Mouse (Mus musculus): ENCODE data around the gene Gm49380. TPM values are rescaled to one million over a fixed set of nuclear protein-coding genes. Genes with fewer than 3 reads are reported as not detected.

Gene Gm49380
- total RNA-seq, 2 experiments from 2014 or later, result 0.51 TPM; not detected in 1

GRCm38 (mm10) chr9:44088877-44089608, 24.3 kb downstream of the Gm49380 start:
- no peak for DNase-seq

DNA sequence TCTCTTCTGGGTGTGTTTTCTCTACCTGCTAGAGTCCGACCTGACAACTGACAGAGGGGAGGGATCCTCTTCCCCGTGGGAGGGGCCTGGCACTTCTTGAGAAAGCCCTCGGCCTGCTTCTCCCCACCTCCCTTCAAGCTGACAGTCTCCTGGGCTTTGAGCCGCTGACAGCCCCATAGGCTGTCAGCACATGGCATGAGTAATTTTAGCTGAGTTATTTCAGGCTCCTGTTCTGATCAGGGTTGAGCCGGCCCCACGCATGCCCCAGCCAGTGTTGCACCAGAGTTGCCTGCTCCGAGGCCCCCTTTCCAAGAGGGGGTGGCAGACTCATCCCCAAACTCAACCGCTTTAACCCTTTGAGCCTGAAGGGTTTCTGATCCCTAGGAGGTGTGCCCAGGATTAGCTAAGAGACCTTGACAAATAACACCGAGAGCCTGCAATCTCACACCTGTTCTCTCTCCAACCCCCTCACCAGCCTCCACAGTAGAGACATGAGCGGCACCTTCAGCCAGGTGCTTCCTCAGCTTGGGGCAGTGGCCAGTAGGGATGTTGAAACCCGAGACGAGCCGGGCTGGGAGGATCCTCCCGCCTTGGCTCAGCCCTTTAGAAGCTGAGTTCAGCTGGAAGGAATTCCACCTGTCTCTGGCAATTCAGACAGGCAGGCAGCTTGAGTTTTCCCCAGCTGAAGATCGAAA, 25.4 kb downstream of the Gm49380 start:
- DNase-seq, result peak; percentile 57

- no peak for DNase-seq
These were observed 26.3 kb downstream of the Gm49380 start for GRCm38 (mm10) chr9:44086960-44087359.

DNA sequence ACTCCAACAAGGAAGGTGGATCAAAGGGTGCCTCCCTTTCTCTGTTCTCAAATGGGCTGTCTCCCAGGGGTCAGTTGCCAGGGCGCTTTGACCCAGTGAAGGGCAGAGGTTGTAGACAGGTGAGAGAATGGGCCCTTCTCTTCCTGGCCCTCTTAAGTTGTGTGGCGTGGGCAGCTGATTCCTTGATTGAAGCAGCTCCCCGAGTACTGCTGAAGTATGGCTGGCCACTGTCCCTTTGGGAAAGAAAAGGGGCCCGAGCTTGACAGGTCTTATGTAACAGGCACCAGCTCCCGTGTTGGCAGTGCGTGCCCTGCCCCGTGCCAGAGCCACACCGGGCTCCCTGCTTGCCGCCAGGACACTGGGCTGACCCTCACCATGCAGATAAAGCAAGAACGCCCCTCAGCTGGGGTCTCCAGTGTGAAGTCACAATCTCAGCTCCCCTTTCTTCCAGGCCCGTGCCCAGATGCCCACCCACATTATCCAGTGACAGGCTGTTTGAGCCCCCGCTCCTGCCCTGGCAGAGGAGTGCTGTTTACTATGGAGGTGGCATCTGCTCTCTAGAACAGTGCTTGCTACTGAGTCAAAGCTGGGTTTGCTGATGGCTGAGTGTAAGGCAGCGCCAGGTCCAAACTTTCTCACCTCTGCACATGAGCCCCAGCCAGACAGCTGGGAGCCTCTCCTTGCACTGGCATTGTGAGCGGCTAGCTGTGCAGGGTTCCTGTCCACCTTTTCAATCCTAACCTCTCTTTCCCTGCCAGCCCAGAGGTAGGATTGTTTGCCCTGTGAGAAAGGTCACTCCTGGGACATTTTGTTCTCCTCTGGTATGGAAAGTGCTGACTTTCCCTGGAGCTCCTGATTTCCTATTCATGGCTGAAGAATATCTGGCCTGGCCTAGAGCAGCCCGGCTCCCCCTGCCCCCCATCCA, 27.3 kb downstream of the Gm49380 start:
- peak; percentile 79 for DNase-seq

GRCm38 (mm10) chr9:44085276-44085675, 28.0 kb downstream of the Gm49380 start:
- DNase-seq, result no peak

- peak; percentile 100 for DNase-seq
These were observed 28.6 kb downstream of the Gm49380 start for GRCm38 (mm10) chr9:44084659-44085229.

GRCm38 (mm10) chr9:44084236-44084635, 29.1 kb downstream of the Gm49380 start:
- DNase-seq, result no peak

- no peak for DNase-seq
These were observed 29.7 kb downstream of the Gm49380 start for GRCm38 (mm10) chr9:44083392-44084121.

DNA sequence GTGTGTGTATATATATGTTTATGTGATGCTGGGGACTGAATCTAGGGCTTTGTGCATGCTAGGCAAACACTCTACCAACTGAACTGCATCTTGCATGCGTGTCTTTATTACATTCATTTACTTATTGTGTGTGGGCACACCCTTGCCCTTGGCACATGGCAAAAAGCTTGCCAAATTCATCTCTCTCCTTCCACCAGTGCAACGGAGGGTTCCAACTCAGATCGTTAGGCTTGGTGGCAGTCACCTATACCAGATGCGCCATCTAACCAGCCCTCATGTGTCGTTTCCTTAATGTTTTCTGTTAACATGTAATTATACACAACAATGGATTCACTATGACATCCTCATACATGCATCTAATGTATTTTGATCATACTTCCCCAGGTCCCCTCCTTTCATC, 31.0 kb downstream of the Gm49380 start:
- no peak for DNase-seq

GRCm38 (mm10) chr9:44081581-44081980, 31.7 kb downstream of the Gm49380 start:
- no peak for DNase-seq

DNA sequence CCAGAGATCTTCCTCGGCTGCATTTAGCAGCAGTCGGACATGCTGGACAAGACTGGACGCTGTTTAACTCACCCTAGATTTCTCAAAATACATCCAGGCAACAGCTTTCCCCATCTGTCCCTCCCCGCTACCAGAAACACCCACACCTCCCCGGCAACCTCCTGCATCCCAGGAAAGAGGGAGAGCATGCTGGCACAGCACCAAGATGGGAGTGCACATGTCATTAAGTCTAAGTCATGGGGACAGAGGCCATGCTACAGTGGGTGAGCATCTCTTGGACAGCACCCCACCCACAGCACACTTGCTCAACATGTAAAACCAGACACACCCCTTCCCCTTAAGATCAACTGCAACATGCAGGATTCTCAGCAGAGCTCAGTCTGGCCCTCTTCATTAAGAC, 32.3 kb downstream of the Gm49380 start:
- no peak for DNase-seq

- peak; percentile 2 for DNase-seq
These were observed 33.1 kb downstream of the Gm49380 start for GRCm38 (mm10) chr9:44079997-44080780.

- DNase-seq, result peak; percentile 90
These were observed 34.1 kb downstream of the Gm49380 start for GRCm38 (mm10) chr9:44078955-44079756.

DNA sequence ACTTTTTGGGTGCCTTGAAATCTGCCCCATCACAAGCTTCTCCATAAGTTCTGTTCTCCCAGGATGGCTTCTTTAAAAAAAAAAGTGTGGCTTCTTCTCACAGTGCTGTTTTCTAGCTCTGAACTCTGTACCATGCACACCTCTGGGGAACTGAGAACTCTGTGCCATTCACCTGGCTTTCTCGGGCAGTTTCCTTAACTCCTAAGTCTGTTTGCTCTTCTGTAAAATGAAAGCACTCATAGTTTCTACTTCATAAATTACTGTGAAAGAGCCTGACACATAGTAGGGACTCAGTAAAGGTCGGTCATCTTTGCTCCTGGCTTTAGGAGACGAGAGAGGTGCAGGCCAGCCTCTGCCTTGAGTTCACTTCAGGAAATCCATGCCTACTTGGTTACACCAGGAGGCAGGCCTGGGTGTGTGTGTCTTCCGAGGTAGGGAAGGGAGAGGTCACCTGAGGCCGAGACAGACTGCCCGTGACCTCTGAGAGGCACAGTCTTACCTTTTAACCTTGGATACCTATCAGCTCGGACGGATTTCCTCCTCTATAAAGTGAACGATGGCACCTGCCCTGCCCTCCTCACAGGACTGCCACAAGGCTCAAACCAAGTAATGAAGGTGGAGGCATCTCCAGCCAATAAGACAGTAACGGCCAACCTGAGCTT, 35.0 kb downstream of the Gm49380 start:
- no peak for DNase-seq

- no peak for DNase-seq
These were observed 35.9 kb downstream of the Gm49380 start for GRCm38 (mm10) chr9:44077266-44077910.

GRCm38 (mm10) chr9:44076764-44077120, 36.6 kb downstream of the Gm49380 start:
- peak; percentile 69 for DNase-seq

GRCm38 (mm10) chr9:44075996-44076763, 37.1 kb downstream of the Gm49380 start:
- DNase-seq, result no peak

Data from adrenal gland, postnatal 10 days (tissue).